Mouse (Mus musculus) c-Kit-negative CD71-positive TER-119-positive erythroid progenitor cells, embryonic 14.5 days (primary cell): ENCODE results near the gene Arhgap15.

Source experiments
- DNase-seq: peaks from one replicate; pipeline ENCODE4 v3.0.0-alpha.2; 2013; ENCODE audit warnings: low read depth, low spot score

Gene Arhgap15

GRCm38 (mm10) chr2:43931687-43932086 is 183.1 kb downstream of the Arhgap15 start:
- DNase-seq, result no peak

GRCm38 (mm10) chr2:43939196-43939595 is 190.6 kb downstream of the Arhgap15 start:
- DNase-seq, result no peak

- no peak for DNase-seq
Observed at GRCm38 (mm10) chr2:43945679-43946078, 197.1 kb downstream of the Arhgap15 start.

- no peak for DNase-seq
Observed at GRCm38 (mm10) chr2:43949775-43950492, 201.3 kb downstream of the Arhgap15 start.

GRCm38 (mm10) chr2:43950741-43951140 is 202.1 kb downstream of the Arhgap15 start:
- no peak for DNase-seq

- DNase-seq, result no peak
Observed at GRCm38 (mm10) chr2:43959189-43959588, 210.6 kb downstream of the Arhgap15 start.

GRCm38 (mm10) chr2:43962466-43962865 is 213.8 kb downstream of the Arhgap15 start:
- no peak for DNase-seq

GRCm38 (mm10) chr2:43968581-43968980 is 220.0 kb downstream of the Arhgap15 start:
- no peak for DNase-seq

GRCm38 (mm10) chr2:43977732-43978131 is 229.1 kb downstream of the Arhgap15 start:
- DNase-seq, result no peak

GRCm38 (mm10) chr2:43978177-43979013 is 229.8 kb downstream of the Arhgap15 start:
- no peak for DNase-seq

- DNase-seq, result no peak
Observed at GRCm38 (mm10) chr2:43986066-43986465, 237.4 kb downstream of the Arhgap15 start.

GRCm38 (mm10) chr2:43987919-43988318 is 239.3 kb downstream of the Arhgap15 start:
- no peak for DNase-seq

- DNase-seq, result no peak
Observed at GRCm38 (mm10) chr2:43989850-43990249, 241.2 kb downstream of the Arhgap15 start.

GRCm38 (mm10) chr2:43992510-43992909 is 243.9 kb downstream of the Arhgap15 start:
- DNase-seq, result no peak

GRCm38 (mm10) chr2:44002454-44002853 is 253.8 kb downstream of the Arhgap15 start:
- DNase-seq, result no peak

- no peak for DNase-seq
Observed at GRCm38 (mm10) chr2:44010249-44010648, 261.6 kb downstream of the Arhgap15 start.

- DNase-seq, result no peak
Observed at GRCm38 (mm10) chr2:44013388-44013787, 264.8 kb downstream of the Arhgap15 start.

GRCm38 (mm10) chr2:44016720-44017119 is 268.1 kb downstream of the Arhgap15 start:
- DNase-seq, result no peak

GRCm38 (mm10) chr2:44017405-44018026 is 268.9 kb downstream of the Arhgap15 start:
- no peak for DNase-seq

- no peak for DNase-seq
Observed at GRCm38 (mm10) chr2:44018033-44018432, 269.4 kb downstream of the Arhgap15 start.

GRCm38 (mm10) chr2:44024704-44025103 is 276.1 kb downstream of the Arhgap15 start:
- no peak for DNase-seq

- no peak for DNase-seq
Observed at GRCm38 (mm10) chr2:44029035-44029715, 280.6 kb downstream of the Arhgap15 start.
